ENCODE assay signal across 9 mouse cellular contexts in genomic region chr13:21716540-21717391, GRCm38 (mm10). TPM values are rescaled to one million over a fixed set of nuclear protein-coding genes. Genes with fewer than 3 reads are reported as not detected.
A peak's percentile ranks its signal among the peaks of the same experiment; 100 is the strongest.
DNase-seq lines count a peak whose midpoint lies in the region; ATAC-seq and TF ChIP-seq lines count a peak whose summit lies in the region.
"Not testable (repeated sequence)": the region's sequence is repeated elsewhere in the genome, so short reads cannot be mapped to it uniquely, and the experiment has no call there.
"Had no signal": no experiment of that assay in that cellular context is flagged by ENCODE, and none has a peak within 500 bp of the region (broad histone marks: within the 10 kb centered on the region; RNA-seq: fewer than 3 reads in every experiment).

No protein-coding gene starts in this region.

- DNase-seq in c-Kit-positive CD71-positive TER-119-positive erythroid progenitor cells, embryonic 14.5 days (ENCODE audit: low spot score): peak; percentile 74
- peak; percentile 32 to 47 for DNase-seq in heart, postnatal 10 days
- peak; percentile 49 for DNase-seq in kidney, postnatal 0 days (ENCODE audit: low spot score)
- DNase-seq in lung, embryonic 14.5 days: peak; percentile 76
- DNase-seq in naive thymus-derived CD4-positive, alpha-beta T cell, adult 2 months (ENCODE audit: low read depth): peak; percentile 60

- peaks cover 29% of the 10 kb centered on the region for H3K4me1 ChIP-seq in E14TG2a.4 (replicated peaks; ENCODE audit: low read depth, low read length)
- H3K4me1 ChIP-seq in forebrain, embryonic 12.5 days: peaks cover 36% of the 10 kb centered on the region
- peaks cover 15% of the 10 kb centered on the region; the same call in 1 of the 2 replicates for H3K4me1 ChIP-seq in kidney, postnatal 0 days (replicated peaks; ENCODE audit: insufficient read depth, low read length)
- H3K4me1 ChIP-seq in lung, embryonic 14.5 days (ENCODE audit: insufficient read depth); testis, adult 2 months (ENCODE audit: control insufficient read depth, insufficient read depth, low read length): not testable (repeated sequence)

- peak; percentile 15; the same call in 1 of the 2 replicates for ATAC-seq in forebrain, embryonic 12.5 days (ENCODE audit: low FRiP score)
- peak; percentile 4; the same call in 1 of the 2 replicates for ATAC-seq in kidney, postnatal 0 days (replicated peaks; ENCODE audit: low FRiP score, low read depth)
- ATAC-seq in lung, embryonic 14.5 days (ENCODE audit: insufficient read depth): peak; percentile 4; the same call in 1 of the 2 replicates

- peak overlapping the region; percentile 76 for H3K9ac ChIP-seq in forebrain, embryonic 12.5 days
- H3K9ac ChIP-seq in kidney, postnatal 0 days (ENCODE audit: low read depth, low read length): peak overlapping the region; percentile 62
- peak overlapping the region; percentile 81 for H3K9ac ChIP-seq in lung, embryonic 14.5 days

- not testable (repeated sequence) for H3K9me3 ChIP-seq in E14TG2a.4 (ENCODE audit: low read length); forebrain, embryonic 12.5 days; kidney, postnatal 0 days (replicated peaks; ENCODE audit: low read length); lung, embryonic 14.5 days (ENCODE audit: low read depth, low read length)

- peak overlapping the region; percentile 72 for H3K4me2 ChIP-seq in forebrain, embryonic 12.5 days
- H3K4me2 ChIP-seq in kidney, postnatal 0 days (ENCODE audit: low read length): peak overlapping the region; percentile 72
- H3K4me2 ChIP-seq in lung, embryonic 14.5 days: peak overlapping the region; percentile 86

- TF ChIP-seq POLR2A in testis, adult 2 months (IDR thresholded peaks at IDR 0.05; ENCODE audit: control insufficient read depth, low read depth, low read length): not testable (repeated sequence)

- not testable (repeated sequence) for H3K36me3 ChIP-seq in E14TG2a.4 (ENCODE audit: insufficient read depth, low read length); forebrain, embryonic 12.5 days (replicated peaks); kidney, postnatal 0 days (ENCODE audit: insufficient read depth, low read length); lung, embryonic 14.5 days (ENCODE audit: insufficient read depth); testis, adult 2 months (ENCODE audit: control insufficient read depth, insufficient read depth, low read length)

- peak overlapping the region; percentile 98 for H3K27ac ChIP-seq in forebrain, embryonic 12.5 days
- H3K27ac ChIP-seq in kidney, postnatal 0 days: peak overlapping the region; percentile 92
- H3K27ac ChIP-seq in lung, embryonic 14.5 days (ENCODE audit: low read depth): peak overlapping the region; percentile 98
- H3K27ac ChIP-seq in testis, adult 2 months (ENCODE audit: control insufficient read depth, insufficient read depth, low read depth, low read length): peak overlapping the region; percentile 36

- WGBS in forebrain, embryonic 12.5 days: under 1% methylated on average over 12 of the region's 38 CpGs
- WGBS in kidney, postnatal 0 days: under 1% methylated on average over 9 of the region's 38 CpGs
- under 1% methylated on average over 9 of the region's 38 CpGs for WGBS in lung, embryonic 14.5 days

- peak overlapping the region; percentile 75 for H3K4me3 ChIP-seq in E14TG2a.4 (replicated peaks; ENCODE audit: low read length)
- H3K4me3 ChIP-seq in forebrain, embryonic 12.5 days (replicated peaks): peak overlapping the region; percentile 44
- H3K4me3 ChIP-seq in kidney, postnatal 0 days (replicated peaks; ENCODE audit: low read depth, low read length): peak overlapping the region; percentile 39
- H3K4me3 ChIP-seq in lung, embryonic 14.5 days (ENCODE audit: low read depth, low read length): peak overlapping the region; percentile 47
- H3K4me3 ChIP-seq in testis, adult 2 months (ENCODE audit: control insufficient read depth, low read depth, low read length): peak overlapping the region; percentile 50

- not testable (repeated sequence) for H3K27me3 ChIP-seq in E14TG2a.4 (ENCODE audit: insufficient read depth, low read length); forebrain, embryonic 12.5 days; kidney, postnatal 0 days (ENCODE audit: insufficient read depth, low read length); lung, embryonic 14.5 days (ENCODE audit: insufficient read depth, low read length); testis, adult 2 months (ENCODE audit: control insufficient read depth, insufficient read depth, low read length)

- intact Hi-C loops in heart, postnatal 10 days (cut with DNase I): loop anchor here (10.0 kb wide), 2 partner anchors 228 to 312 kb away; partner anchors contain the start of genes Zfp184 and Zkscan3

- TF ChIP-seq CTCF in E14TG2a.4 (conservative IDR thresholded peaks at IDR 0.05; ENCODE audit: low read length); kidney, postnatal 0 days (IDR thresholded peaks at IDR 0.05; ENCODE audit: low read depth); lung, embryonic 14.5 days (IDR thresholded peaks at IDR 0.05; ENCODE audit: low read depth); testis, adult 2 months (IDR thresholded peaks at IDR 0.05; ENCODE audit: control insufficient read depth, insufficient read depth, insufficient replicate concordance, low read depth, low read length): not testable (repeated sequence)

RNA-seq across cellular contexts. Expression of gene Hist1h2ai, which starts 0.5 kb away (rescaled TPM):
- 18.4 and 22.2 TPM in 2 replicates for polyA plus RNA-seq in forebrain, embryonic 12.5 days (2016; fragmentation: Nextera tagmentation; extraction: Ambion mirVana)
- total RNA-seq in heart, postnatal 10 days (2021): 100 to 1,000 TPM; 201 to 229 TPM
- 21.2 and 27.1 TPM in 2 replicates for polyA plus RNA-seq in kidney, postnatal 0 days (2015; fragmentation: Nextera tagmentation; extraction: Ambion mirVana)
- 40.4 and 42.9 TPM in 2 replicates for polyA plus RNA-seq in lung, embryonic 14.5 days (2014; fragmentation: Nextera tagmentation; extraction: Ambion mirVana)
- polyA plus RNA-seq in testis, adult 2 months (2012; rRNA removed): 2.0 and 6.1 TPM in 2 replicates

RNA-seq across cellular contexts. Expression of gene Hist1h3h, which starts 0.7 kb away (rescaled TPM):
- 13.8 and 14.8 TPM in 2 replicates for polyA plus RNA-seq in forebrain, embryonic 12.5 days (2016; fragmentation: Nextera tagmentation; extraction: Ambion mirVana)
- total RNA-seq in heart, postnatal 10 days (2021): 100 to 1,000 TPM; 284 to 332 TPM
- polyA plus RNA-seq in kidney, postnatal 0 days (2015; fragmentation: Nextera tagmentation; extraction: Ambion mirVana): 5.6 and 7.2 TPM in 2 replicates
- polyA plus RNA-seq in lung, embryonic 14.5 days (2014; fragmentation: Nextera tagmentation; extraction: Ambion mirVana): 13.9 and 23.8 TPM in 2 replicates
- polyA plus RNA-seq in testis, adult 2 months (2012; rRNA removed): 14.7 and 20.5 TPM in 2 replicates
- total RNA-seq: gastrocnemius, adult 8-10 months had no signal

RNA-seq across cellular contexts. Expression of gene Hist1h2bl, which starts 0.8 kb away (rescaled TPM):
- polyA plus RNA-seq in forebrain, embryonic 12.5 days (2016; fragmentation: Nextera tagmentation; extraction: Ambion mirVana): 4.8 TPM in 1 of 2 replicates, not detected in the other
- 100 to 1,000 TPM; 206 to 220 TPM for total RNA-seq in heart, postnatal 10 days (2021)
- 2.1 and 3.7 TPM in 2 replicates for polyA plus RNA-seq in kidney, postnatal 0 days (2015; fragmentation: Nextera tagmentation; extraction: Ambion mirVana)
- polyA plus RNA-seq in lung, embryonic 14.5 days (2014; fragmentation: Nextera tagmentation; extraction: Ambion mirVana): 3.8 and 6.9 TPM in 2 replicates
- 3.2 and 3.6 TPM in 2 replicates for polyA plus RNA-seq in testis, adult 2 months (2012; rRNA removed)

RNA-seq across cellular contexts. Expression of gene Hist1h2bm, which starts 5.1 kb away (rescaled TPM):
- polyA plus RNA-seq in forebrain, embryonic 12.5 days (2016; fragmentation: Nextera tagmentation; extraction: Ambion mirVana): 5.8 and 5.9 TPM in 2 replicates
- total RNA-seq in heart, postnatal 10 days (2021): 10 to 100 TPM; 54.7 to 69.5 TPM
- 2.1 and 2.4 TPM in 2 replicates for polyA plus RNA-seq in kidney, postnatal 0 days (2015; fragmentation: Nextera tagmentation; extraction: Ambion mirVana)
- polyA plus RNA-seq in lung, embryonic 14.5 days (2014; fragmentation: Nextera tagmentation; extraction: Ambion mirVana): 4.9 and 8.0 TPM in 2 replicates
- 6.1 and 6.2 TPM in 2 replicates for polyA plus RNA-seq in testis, adult 2 months (2012; rRNA removed)
- total RNA-seq: gastrocnemius, adult 8-10 months had no signal

RNA-seq across cellular contexts. Expression of gene Hist1h4j, which starts 18.1 kb away (rescaled TPM):
- polyA plus RNA-seq in forebrain, embryonic 12.5 days (2016; fragmentation: Nextera tagmentation; extraction: Ambion mirVana): 0.74 and 0.86 TPM in 2 replicates
- total RNA-seq in heart, postnatal 10 days (2021): 10 to 100 TPM; 39.0 to 39.7 TPM
- polyA plus RNA-seq in kidney, postnatal 0 days (2015; fragmentation: Nextera tagmentation; extraction: Ambion mirVana): 0.34 and 0.65 TPM in 2 replicates
- polyA plus RNA-seq in lung, embryonic 14.5 days (2014; fragmentation: Nextera tagmentation; extraction: Ambion mirVana): 0.96 and 2.2 TPM in 2 replicates
- polyA plus RNA-seq in testis, adult 2 months (2012; rRNA removed): 6.1 and 7.6 TPM in 2 replicates

Comparison
In these comparisons a context has a peak if more than half of its experiments do, and no peak if none do; other contexts are left out.
1. Peak in every context shown above with its lines: DNase-seq, ATAC-seq, H3K4me3 ChIP-seq and H3K27ac ChIP-seq.
2. H3K27ac ChIP-seq: peak in every context shown above with its lines; median percentile 98 in forebrain, embryonic 12.5 days; 98 in lung, embryonic 14.5 days; 92 in kidney, postnatal 0 days; 36 in testis, adult 2 months.